In the genomic region with DNA sequence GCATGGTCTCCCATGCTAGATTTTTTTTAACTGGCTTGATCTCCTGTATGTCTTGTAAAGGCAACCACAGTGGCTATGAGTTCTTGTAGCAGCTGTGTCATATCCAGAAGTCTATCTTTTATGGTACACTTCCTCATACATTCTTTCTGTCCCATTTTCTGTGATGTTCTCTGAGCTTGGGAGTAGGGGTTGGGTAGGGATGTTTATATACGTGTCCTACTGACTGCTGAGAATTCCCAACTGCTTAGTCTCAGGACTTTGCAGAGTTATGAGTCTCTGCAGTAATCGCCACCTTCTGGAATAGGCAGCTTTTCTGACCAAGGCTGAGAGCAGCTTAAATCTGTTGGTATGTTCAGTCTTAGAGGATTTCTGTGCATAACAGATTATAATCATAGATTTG, we compare ENCODE assay signal across 31 mouse cellular contexts.
A peak's percentile ranks its signal among the peaks of the same experiment; 100 is the strongest.
DNase-seq lines count a peak whose midpoint lies in the region; ATAC-seq and TF ChIP-seq lines count a peak whose summit lies in the region.
"Had no signal": no experiment of that assay in that cellular context is flagged by ENCODE, and none has a peak within 500 bp of the region (broad histone marks: within the 10 kb centered on the region; RNA-seq: fewer than 3 reads in every experiment).

No protein-coding gene starts in this region.

- no peaks in the 10 kb centered on the region for H3K9me3 ChIP-seq in intestine, embryonic 16.5 days (ENCODE audit: control insufficient read depth, low read length)
- no peaks in the 10 kb centered on the region for H3K9me3 ChIP-seq in intestine, postnatal 0 days (ENCODE audit: control insufficient read depth)
- H3K9me3 ChIP-seq in kidney, embryonic 16.5 days (ENCODE audit: low read length) = no peaks in the 10 kb centered on the region
- H3K9me3 ChIP-seq in lung, embryonic 15.5 days = no peaks in the 10 kb centered on the region
- H3K9me3 ChIP-seq in stomach, embryonic 15.5 days = no peaks in the 10 kb centered on the region
- H3K9me3 ChIP-seq: embryonic facial prominence, embryonic 10.5 days; embryonic facial prominence, embryonic 13.5 days; forebrain, embryonic 12.5 days; forebrain, embryonic 15.5 days; G1E; heart, embryonic 12.5 days; heart, embryonic 15.5 days; hindbrain, embryonic 10.5 days; hindbrain, embryonic 13.5 days had no signal

- no peaks in the 10 kb centered on the region for H3K36me3 ChIP-seq in intestine, embryonic 16.5 days (ENCODE audit: control insufficient read depth, insufficient read depth, low read length)
- no peaks in the 10 kb centered on the region for H3K36me3 ChIP-seq in intestine, postnatal 0 days (ENCODE audit: control insufficient read depth, insufficient read depth)
- peaks cover 5% of the 10 kb centered on the region; the same call in 1 of the 2 replicates for H3K36me3 ChIP-seq in kidney, embryonic 16.5 days (ENCODE audit: insufficient read depth, low read length)
- no peaks in the 10 kb centered on the region for H3K36me3 ChIP-seq in lung, embryonic 15.5 days
- no peaks in the 10 kb centered on the region for H3K36me3 ChIP-seq in stomach, embryonic 15.5 days
- H3K36me3 ChIP-seq: heart, embryonic 15.5 days had no signal

- no peak overlapping the region for H3K4me2 ChIP-seq in intestine, embryonic 16.5 days (ENCODE audit: low read depth, low read length)
- H3K4me2 ChIP-seq in intestine, postnatal 0 days (replicated peaks; ENCODE audit: low read depth) = no peak overlapping the region
- no peak overlapping the region for H3K4me2 ChIP-seq in kidney, embryonic 16.5 days (replicated peaks; ENCODE audit: low read depth, low read length)
- no peak overlapping the region for H3K4me2 ChIP-seq in lung, embryonic 15.5 days
- no peak overlapping the region for H3K4me2 ChIP-seq in stomach, embryonic 15.5 days
- H3K4me2 ChIP-seq: embryonic facial prominence, embryonic 13.5 days; forebrain, embryonic 12.5 days; forebrain, embryonic 15.5 days; heart, embryonic 12.5 days; heart, embryonic 15.5 days; hindbrain, embryonic 13.5 days had no signal

- no peak overlapping the region for H3K27ac ChIP-seq in intestine, embryonic 16.5 days (ENCODE audit: low read length)
- no peak overlapping the region for H3K27ac ChIP-seq in intestine, postnatal 0 days (ENCODE audit: low read depth, low read length)
- H3K27ac ChIP-seq in kidney, embryonic 16.5 days (ENCODE audit: low read length) = peak overlapping the region; percentile 76
- no peak overlapping the region; the same call in 1 of the 2 replicates for H3K27ac ChIP-seq in lung, embryonic 15.5 days
- no peak overlapping the region for H3K27ac ChIP-seq in stomach, embryonic 15.5 days
- H3K27ac ChIP-seq: embryonic facial prominence, embryonic 10.5 days; embryonic facial prominence, embryonic 13.5 days; forebrain, embryonic 12.5 days; forebrain, embryonic 15.5 days; heart, embryonic 15.5 days; hindbrain, embryonic 10.5 days; hindbrain, embryonic 13.5 days had no signal

- ATAC-seq in intestine, embryonic 16.5 days = peak; percentile 66; the same call in 1 of the 2 replicates
- ATAC-seq in intestine, postnatal 0 days = no peak
- peak; percentile 92 for ATAC-seq in kidney, embryonic 16.5 days (ENCODE audit: low FRiP score, low TSS enrichment)
- peak; percentile 67; the same call in 1 of the 2 replicates for ATAC-seq in lung, embryonic 15.5 days (ENCODE audit: borderline replicate concordance, extremely low read depth, low FRiP score, low TSS enrichment)
- peak; percentile 68; the same call in 1 of the 2 replicates for ATAC-seq in stomach, embryonic 15.5 days (ENCODE audit: insufficient read depth, low FRiP score, low read depth)
- ATAC-seq: forebrain, embryonic 15.5 days; Patski had no signal

- no peak overlapping the region for H3K4me3 ChIP-seq in intestine, embryonic 16.5 days (ENCODE audit: low read length)
- H3K4me3 ChIP-seq in intestine, postnatal 0 days (ENCODE audit: low read depth, low read length) = no peak overlapping the region
- no peak overlapping the region for H3K4me3 ChIP-seq in kidney, embryonic 16.5 days (ENCODE audit: low read length)
- no peak overlapping the region for H3K4me3 ChIP-seq in lung, embryonic 15.5 days
- no peak overlapping the region for H3K4me3 ChIP-seq in stomach, embryonic 15.5 days (replicated peaks)
- H3K4me3 ChIP-seq: embryonic facial prominence, embryonic 10.5 days; embryonic facial prominence, embryonic 13.5 days; erythroblast, embryonic 14.5 days; forebrain, embryonic 12.5 days; forebrain, embryonic 15.5 days; heart, embryonic 12.5 days; heart, embryonic 15.5 days; hindbrain, embryonic 10.5 days; hindbrain, embryonic 13.5 days had no signal

- no peak for TF ChIP-seq CTCF in intestine, postnatal 0 days (IDR thresholded peaks at IDR 0.05; ENCODE audit: low read depth)

- H3K27me3 ChIP-seq in intestine, embryonic 16.5 days (replicated peaks; ENCODE audit: control insufficient read depth, insufficient read depth, low read length) = no peaks in the 10 kb centered on the region
- H3K27me3 ChIP-seq in intestine, postnatal 0 days (replicated peaks; ENCODE audit: control insufficient read depth, insufficient read depth, low read length) = no peaks in the 10 kb centered on the region
- H3K27me3 ChIP-seq in kidney, embryonic 16.5 days (ENCODE audit: insufficient read depth, low read length) = no peaks in the 10 kb centered on the region
- H3K27me3 ChIP-seq in lung, embryonic 15.5 days = no peaks in the 10 kb centered on the region
- H3K27me3 ChIP-seq in stomach, embryonic 15.5 days (replicated peaks) = no peaks in the 10 kb centered on the region
- H3K27me3 ChIP-seq: CH12.LX; embryonic facial prominence, embryonic 13.5 days; forebrain, embryonic 12.5 days; forebrain, embryonic 15.5 days; heart, embryonic 12.5 days; heart, embryonic 15.5 days; hindbrain, embryonic 13.5 days; Patski had no signal

- H3K4me1 ChIP-seq in intestine, embryonic 16.5 days (ENCODE audit: control insufficient read depth, insufficient read depth, low read length) = no peaks in the 10 kb centered on the region
- no peaks in the 10 kb centered on the region for H3K4me1 ChIP-seq in intestine, postnatal 0 days (replicated peaks; ENCODE audit: control insufficient read depth, insufficient read depth, low read length)
- no peaks in the 10 kb centered on the region for H3K4me1 ChIP-seq in kidney, embryonic 16.5 days (ENCODE audit: insufficient read depth, low read length)
- no peaks in the 10 kb centered on the region for H3K4me1 ChIP-seq in lung, embryonic 15.5 days
- no peaks in the 10 kb centered on the region for H3K4me1 ChIP-seq in stomach, embryonic 15.5 days
- H3K4me1 ChIP-seq: embryonic facial prominence, embryonic 10.5 days; embryonic facial prominence, embryonic 13.5 days; forebrain, embryonic 12.5 days; forebrain, embryonic 15.5 days; heart, embryonic 12.5 days; heart, embryonic 15.5 days; hindbrain, embryonic 10.5 days; hindbrain, embryonic 13.5 days had no signal

- WGBS in intestine, embryonic 16.5 days = 70% methylated on average over 2 of the region's 2 CpGs
- WGBS in intestine, postnatal 0 days = 65% methylated on average over 2 of the region's 2 CpGs
- 54% methylated on average over 2 of the region's 2 CpGs for WGBS in kidney, embryonic 16.5 days
- WGBS in lung, embryonic 15.5 days = 57% methylated on average over 2 of the region's 2 CpGs
- 46% methylated on average over 2 of the region's 2 CpGs for WGBS in stomach, embryonic 15.5 days

- DNase-seq in kidney, adult 8-10 months = no peak
- no peak for DNase-seq in lung, adult 18-20 months
- no peak for DNase-seq in cerebellum, postnatal 25 days
- DNase-seq: adrenal gland, postnatal 10 days; adrenal gland, postnatal 36 days; B cell, adult 2 months; cerebellum, adult 18-20 months; cerebellum, adult 9-10 months; cerebellum, postnatal 36 days; embryo, embryonic 11 days; gastrocnemius, postnatal 25 days; heart, adult 18-20 months; heart, postnatal 10 days; heart, postnatal 36 days had no signal

- no peak overlapping the region for H3K9ac ChIP-seq in intestine, embryonic 16.5 days (ENCODE audit: low read depth, low read length)
- no peak overlapping the region for H3K9ac ChIP-seq in intestine, postnatal 0 days (ENCODE audit: low read depth, low read length)
- no peak overlapping the region for H3K9ac ChIP-seq in kidney, embryonic 16.5 days (replicated peaks; ENCODE audit: low read length)
- H3K9ac ChIP-seq in lung, embryonic 15.5 days = no peak overlapping the region
- H3K9ac ChIP-seq in stomach, embryonic 15.5 days = no peak overlapping the region
- H3K9ac ChIP-seq: embryonic facial prominence, embryonic 13.5 days; forebrain, embryonic 12.5 days; forebrain, embryonic 15.5 days; heart, embryonic 12.5 days; heart, embryonic 15.5 days; hindbrain, embryonic 13.5 days had no signal
